Mouse (Mus musculus) heart, adult 2 months (tissue): Measurements from ENCODE around the gene Trim30a. TPM values are rescaled to one million over a fixed set of nuclear protein-coding genes. Genes with fewer than 3 reads are reported as not detected.

Experiments used
- DNase-seq, 2 experiments: peaks; one replicate each; pipeline ENCODE4 v3.0.0; 2021
- H3K27ac ChIP-seq: fragments of 200-600 bp; 2 replicates; pipeline ENCODE4 v1.8.1; 2022
- H3K27me3 ChIP-seq: fragments of 200-500 bp; 2 replicates; pipeline ENCODE4 v1.6.1; 2012; ENCODE audit warnings: mild to moderate bottlenecking, low read length, inconsistent platforms, mixed read lengths; ENCODE audit not compliant: control insufficient read depth, insufficient read depth
- H3K36me3 ChIP-seq: fragments of 200-500 bp; 2 replicates; pipeline ENCODE4 v1.6.1; 2012; ENCODE audit warnings: low read length, inconsistent platforms; ENCODE audit not compliant: control insufficient read depth, insufficient read depth
- H3K4me1 ChIP-seq: fragments of 200-500 bp; 2 replicates; pipeline ENCODE4 v1.6.1; 2011; ENCODE audit warnings: low read length; ENCODE audit not compliant: control insufficient read depth, insufficient read depth
- H3K4me3 ChIP-seq: fragments of 200-600 bp; 2 replicates; pipeline ENCODE4 v1.8.1; 2022
- H3K79me2 ChIP-seq: fragments of 200-500 bp; replicated peaks from 2 replicates; pipeline ENCODE4 v1.6.1; 2012; ENCODE audit warnings: mild to moderate bottlenecking, inconsistent platforms, low read length, moderate library complexity, mixed read lengths; ENCODE audit not compliant: control insufficient read depth, insufficient read depth
- H3K9ac ChIP-seq: fragments of 200-500 bp; 2 replicates; pipeline ENCODE4 v1.6.1; 2012; ENCODE audit warnings: low read depth, mild to moderate bottlenecking, control low read depth, inconsistent platforms, low read length, mixed read lengths
- CTCF ChIP-seq: fragments of 200-600 bp; IDR thresholded peaks from 2 replicates; pipeline ENCODE4 v1.8.1; 2022; ENCODE audit warnings: antibody characterized with exemption, mild to moderate bottlenecking, moderate library complexity
- EP300 ChIP-seq: fragments of 200-500 bp; IDR thresholded peaks from 2 replicates; pipeline ENCODE4 v1.6.1; 2011; ENCODE audit warnings: low read depth, low read length, control low read depth; ENCODE audit not compliant: insufficient read depth
- POLR2A ChIP-seq: fragments of 200-500 bp; IDR thresholded peaks from 2 replicates; pipeline ENCODE4 v1.6.1; 2011; ENCODE audit warnings: mild to moderate bottlenecking, low read depth, low read length, control low read depth; ENCODE audit not compliant: insufficient read depth
- intact Hi-C: fragments of 180-260 bp; cut with DNase I; formaldehyde crosslinking; loops from one replicate; pipeline ENCODE4 v1.15.1; 2025
- polyA plus RNA-seq: library from polyadenylated mRNA; depleted of rRNA; stranded (reverse); fragments of >200 nt; gene quantifications from 2 replicates; pipeline ENCODE4 v1.2.3, GENCODE M21; 2012; rRNA removed
- total RNA-seq, 2 experiments: library from RNA; stranded (reverse); gene quantifications; 2 replicates each; pipeline ENCODE4 v1.2.3; 2021

Gene Trim30a
- total and polyA plus RNA-seq, 3 experiments = 2.6 to 3.6 (median 3.5) TPM

GRCm38 (mm10) chr7:104366339-104366738, 98.7 kb downstream of the Trim30a start:
- no peak overlapping the region for H3K4me3 ChIP-seq
- no peak for TF ChIP-seq POLR2A
- TF ChIP-seq CTCF = no peak
- no peak for TF ChIP-seq EP300
- intact Hi-C loops = no loop called here
- H3K9ac ChIP-seq = no peak overlapping the region
- no peak overlapping the region for H3K27ac ChIP-seq
- H3K27me3 ChIP-seq = no peaks in the 10 kb centered on the region
- no peak for DNase-seq
- H3K79me2 ChIP-seq = no peaks in the 10 kb centered on the region
- no peaks in the 10 kb centered on the region; the same call in 1 of the 2 replicates for H3K4me1 ChIP-seq
- H3K36me3 ChIP-seq = no peaks in the 10 kb centered on the region

Other genes starting within 250 kb of the Trim30a start
- gene Trim6, start 246.4 kb downstream of the Trim30a start, total RNA-seq = under 1 TPM; 0.10 to 0.34 TPM
- gene Trim6, start 246.4 kb downstream of the Trim30a start, polyA plus RNA-seq = 0.33 and 1.3 TPM in 2 replicates
- 1 to 10 TPM; 3.9 to 4.0 TPM for gene Trim34a, start 220.7 kb downstream of the Trim30a start, total RNA-seq
- gene Trim34a, start 220.7 kb downstream of the Trim30a start, polyA plus RNA-seq = 2.9 and 5.4 TPM in 2 replicates
- 1 to 10 TPM; 2.1 TPM for gene Trim5, start 177.1 kb downstream of the Trim30a start, total RNA-seq
- 0.41 and 0.50 TPM in 2 replicates for gene Trim5, start 177.1 kb downstream of the Trim30a start, polyA plus RNA-seq
- 1 to 10 TPM; 5.8 to 6.3 TPM for gene Trim12a, start 149.7 kb downstream of the Trim30a start, total RNA-seq
- 2.9 and 4.0 TPM in 2 replicates for gene Trim12a, start 149.7 kb downstream of the Trim30a start, polyA plus RNA-seq
- under 1 TPM in 1 of 2 experiments, not detected in 1; 0.39 TPM for gene Trim34b, start 135.7 kb downstream of the Trim30a start, total RNA-seq
- 2.2 and 3.5 TPM in 2 replicates for gene Trim34b, start 135.7 kb downstream of the Trim30a start, polyA plus RNA-seq
- 1 to 10 TPM; 4.1 to 5.5 TPM for gene Trim12c, start 111.8 kb downstream of the Trim30a start, total RNA-seq
- 2.6 and 4.2 TPM in 2 replicates for gene Trim12c, start 111.8 kb downstream of the Trim30a start, polyA plus RNA-seq
- gene Trim30b, start 95.3 kb downstream of the Trim30a start, total RNA-seq = under 1 TPM; 0.14 to 0.23 TPM
- gene Trim30b, start 95.3 kb downstream of the Trim30a start, polyA plus RNA-seq = 0.21 and 0.23 TPM in 2 replicates
- under 1 TPM; 0.18 to 0.20 TPM for gene Trim30c, start 64.4 kb downstream of the Trim30a start, total RNA-seq
- 0.08 and 0.18 TPM in 2 replicates for gene Trim30c, start 64.4 kb downstream of the Trim30a start, polyA plus RNA-seq
- under 1 TPM; 0.37 to 0.75 TPM for gene Trim30d, start 42.7 kb upstream of the Trim30a start, total RNA-seq
- gene Trim30d, start 42.7 kb upstream of the Trim30a start, polyA plus RNA-seq = 0.62 and 0.76 TPM in 2 replicates
- gene Olfr651, start 84.9 kb upstream of the Trim30a start, total RNA-seq = not detected
- gene Olfr651, start 84.9 kb upstream of the Trim30a start, polyA plus RNA-seq = not detected in 2 replicates
- not detected for gene Olfr652, start 95.7 kb upstream of the Trim30a start, total RNA-seq
- gene Olfr652, start 95.7 kb upstream of the Trim30a start, polyA plus RNA-seq = not detected in 2 replicates
- not detected for gene Olfr653, start 112.1 kb upstream of the Trim30a start, total RNA-seq
- not detected in 2 replicates for gene Olfr653, start 112.1 kb upstream of the Trim30a start, polyA plus RNA-seq
- not detected for gene Olfr654, start 121.8 kb upstream of the Trim30a start, total RNA-seq
- not detected in 2 replicates for gene Olfr654, start 121.8 kb upstream of the Trim30a start, polyA plus RNA-seq
- not detected for gene Olfr655, start 136.6 kb upstream of the Trim30a start, total RNA-seq
- gene Olfr655, start 136.6 kb upstream of the Trim30a start, polyA plus RNA-seq = not detected in 2 replicates
- not detected for gene Olfr656, start 148.8 kb upstream of the Trim30a start, total RNA-seq
- not detected in 2 replicates for gene Olfr656, start 148.8 kb upstream of the Trim30a start, polyA plus RNA-seq
- not detected for gene Olfr657, start 159.6 kb upstream of the Trim30a start, total RNA-seq
- gene Olfr657, start 159.6 kb upstream of the Trim30a start, polyA plus RNA-seq = not detected in 2 replicates
- not detected for gene Olfr658, start 182.1 kb upstream of the Trim30a start, total RNA-seq
- gene Olfr658, start 182.1 kb upstream of the Trim30a start, polyA plus RNA-seq = not detected in 2 replicates
- gene Olfr659, start 201.6 kb upstream of the Trim30a start, total RNA-seq = not detected
- not detected in 2 replicates for gene Olfr659, start 201.6 kb upstream of the Trim30a start, polyA plus RNA-seq
- not detected for gene Olfr661, start 221.3 kb upstream of the Trim30a start, total RNA-seq
- not detected in 2 replicates for gene Olfr661, start 221.3 kb upstream of the Trim30a start, polyA plus RNA-seq